Mouse (Mus musculus) limb, embryonic 11.5 days (tissue): ENCODE data around the gene Serpina9. TPM values are rescaled to one million over a fixed set of nuclear protein-coding genes. Genes with fewer than 3 reads are reported as not detected.

Experiments
- ATAC-seq: fragments of 200-750 bp; cut with Nextera tagmentation; 2 replicates; pipeline ENCODE4 v1.8.0; 2017; ENCODE audit warnings: low read depth; ENCODE audit not compliant: insufficient number of reproducible peaks, low FRiP score, low TSS enrichment
- DNase-seq: peaks from one replicate; pipeline ENCODE4 v3.0.0-alpha.2; 2015; ENCODE audit warnings: low spot score
- H3K27ac ChIP-seq: fragments of 300-500 bp; sonication (generic); replicated peaks from 2 replicates; pipeline ENCODE4 v1.5.1; 2014; ENCODE audit warnings: low read depth, mild to moderate bottlenecking, low read length
- H3K27me3 ChIP-seq: fragments of 300-500 bp; sonication (generic); 2 replicates; pipeline ENCODE4 v1.6.1; 2014; ENCODE audit warnings: mild to moderate bottlenecking, low read length, mixed read lengths; ENCODE audit not compliant: control insufficient read depth, insufficient read depth
- H3K36me3 ChIP-seq: fragments of 300-500 bp; sonication (generic); 2 replicates; pipeline ENCODE4 v1.6.1; 2014; ENCODE audit warnings: mild to moderate bottlenecking, low read length, moderate library complexity, mixed read lengths; ENCODE audit not compliant: control insufficient read depth, insufficient read depth
- H3K4me1 ChIP-seq: fragments of 300-500 bp; sonication (generic); 2 replicates; pipeline ENCODE4 v1.6.1; 2014; ENCODE audit warnings: low read length, mixed read lengths; ENCODE audit not compliant: control insufficient read depth, insufficient read depth
- H3K4me2 ChIP-seq: fragments of 300-500 bp; sonication (generic); 2 replicates; pipeline ENCODE4 v1.6.1; 2014; ENCODE audit warnings: low read depth, mild to moderate bottlenecking, moderate library complexity; ENCODE audit not compliant: severe bottlenecking
- H3K4me3 ChIP-seq: fragments of 300-500 bp; sonication (generic); 2 replicates; pipeline ENCODE4 v1.5.1; 2014; ENCODE audit warnings: low read depth, low read length
- H3K9ac ChIP-seq: fragments of 300-500 bp; sonication (generic); 2 replicates; pipeline ENCODE4 v1.6.1; 2014; ENCODE audit warnings: mild to moderate bottlenecking, low read length
- H3K9me3 ChIP-seq: fragments of 300-500 bp; sonication (generic); 2 replicates; pipeline ENCODE4 v1.6.1; 2016; ENCODE audit warnings: low read length; ENCODE audit not compliant: control insufficient read depth
- WGBS: fragments of 180-500 bp; shearing (Covaris S2); extraction: QIAGEN DNeasy Blood & Tissue Kit; methylation state at CpG from one replicate; pipeline ENCODE4 v1.1.7; 2014; 5-methylcytosine and 5-hydroxymethylcytosine counted together
- polyA plus RNA-seq: library from polyadenylated mRNA; unstranded; fragments of >200 nt; fragmentation: Nextera tagmentation; extraction: Ambion mirVana; gene quantifications from 2 replicates; pipeline ENCODE4 v1.2.1, GENCODE M21; 2014

Serpina9 gene
- polyA plus RNA-seq, 1 experiment from 2014 or later = not detected

DNA sequence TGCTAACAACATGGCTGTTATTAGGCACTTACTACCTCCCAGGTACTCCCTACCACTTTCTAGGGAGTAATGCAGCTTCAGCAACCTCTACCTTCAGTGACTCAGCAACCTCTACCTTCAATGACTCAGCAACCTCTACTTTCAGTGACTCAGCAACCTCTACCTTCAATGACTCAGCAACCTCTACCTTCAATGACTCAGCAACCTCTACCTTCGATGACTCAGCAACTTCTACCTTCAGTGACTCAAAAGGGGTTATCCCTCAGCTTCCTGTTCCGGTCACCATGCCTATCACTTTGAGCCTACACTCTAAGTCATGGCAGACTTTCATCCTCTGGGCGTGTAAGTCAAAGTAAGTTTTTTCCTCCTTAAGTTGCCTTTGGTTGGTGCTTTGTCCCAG is 13.0 kb downstream of the Serpina9 start:
- 90% methylated on average over 3 of the region's 3 CpGs for WGBS

GRCm38 (mm10) chr12:103999611-104000010 is 13.9 kb downstream of the Serpina9 start:
- Histone ChIP-seq H3K27me3 (no peaks in the 10 kb centered on the region), H3K36me3 (no peaks in the 10 kb centered on the region), H3K4me3 (no peak overlapping the region), H3K27ac (no peak overlapping the region), H3K9ac (no peak overlapping the region), H3K4me1 (no peaks in the 10 kb centered on the region), H3K4me2 (no peak overlapping the region), H3K9me3 (no peaks in the 10 kb centered on the region)
- no peak for ATAC-seq
- DNase-seq = no peak
- 89% methylated on average over 8 of the region's 8 CpGs for WGBS

More for the DNA sequence above, 13.0 kb downstream of the Serpina9 start:
- no peak overlapping the region for H3K4me3 ChIP-seq
- H3K9ac ChIP-seq = no peak overlapping the region
- ATAC-seq (no peak), DNase-seq (no peak)
- H3K36me3 ChIP-seq = no peaks in the 10 kb centered on the region
- H3K9me3 ChIP-seq = no peaks in the 10 kb centered on the region
- no peaks in the 10 kb centered on the region for H3K27me3 ChIP-seq
- no peak overlapping the region for H3K27ac ChIP-seq
- H3K4me2 ChIP-seq = no peak overlapping the region
- H3K4me1 ChIP-seq = no peaks in the 10 kb centered on the region

DNA sequence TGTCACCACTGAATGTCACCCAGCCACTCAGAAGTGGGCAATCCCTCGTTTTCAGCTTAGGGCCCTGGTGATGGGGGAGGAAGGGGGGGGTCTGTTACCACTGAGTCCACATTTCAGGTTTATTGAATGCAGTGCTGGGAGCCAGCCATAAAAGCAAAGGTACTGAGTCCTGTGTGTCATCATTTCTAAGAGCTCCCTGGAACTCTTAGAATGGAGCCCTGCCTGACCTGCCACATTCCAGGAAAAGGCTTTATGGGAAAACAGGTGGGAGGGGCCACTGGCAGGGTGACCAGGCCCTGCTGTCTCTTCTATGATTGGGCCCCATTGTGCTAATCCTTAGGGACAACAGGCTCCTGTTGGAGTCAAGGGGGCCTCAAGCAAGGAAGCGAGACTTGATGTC is 17.0 kb downstream of the Serpina9 start:
- no peak overlapping the region for H3K4me3 ChIP-seq
- H3K4me1 ChIP-seq = no peaks in the 10 kb centered on the region
- DNase-seq (no peak), ATAC-seq (no peak)
- no peak overlapping the region for H3K4me2 ChIP-seq
- H3K36me3 ChIP-seq = no peaks in the 10 kb centered on the region
- WGBS = 62% methylated on average over 2 of the region's 2 CpGs
- H3K9ac ChIP-seq = no peak overlapping the region
- H3K27ac ChIP-seq = no peak overlapping the region
- no peaks in the 10 kb centered on the region for H3K9me3 ChIP-seq
- H3K27me3 ChIP-seq = no peaks in the 10 kb centered on the region

- Histone ChIP-seq H3K4me3 (no peak overlapping the region), H3K36me3 (no peaks in the 10 kb centered on the region), H3K9me3 (no peaks in the 10 kb centered on the region), H3K27ac (no peak overlapping the region), H3K4me2 (no peak overlapping the region), H3K9ac (no peak overlapping the region), H3K27me3 (no peaks in the 10 kb centered on the region), H3K4me1 (no peaks in the 10 kb centered on the region)
- WGBS = 34% methylated on average over 5 of the region's 5 CpGs
- DNase-seq (peak; percentile 78), ATAC-seq (no peak; the same call in 1 of the 2 replicates)
Observed at GRCm38 (mm10) chr12:103995292-103996072, 18.1 kb downstream of the Serpina9 start.

DNA sequence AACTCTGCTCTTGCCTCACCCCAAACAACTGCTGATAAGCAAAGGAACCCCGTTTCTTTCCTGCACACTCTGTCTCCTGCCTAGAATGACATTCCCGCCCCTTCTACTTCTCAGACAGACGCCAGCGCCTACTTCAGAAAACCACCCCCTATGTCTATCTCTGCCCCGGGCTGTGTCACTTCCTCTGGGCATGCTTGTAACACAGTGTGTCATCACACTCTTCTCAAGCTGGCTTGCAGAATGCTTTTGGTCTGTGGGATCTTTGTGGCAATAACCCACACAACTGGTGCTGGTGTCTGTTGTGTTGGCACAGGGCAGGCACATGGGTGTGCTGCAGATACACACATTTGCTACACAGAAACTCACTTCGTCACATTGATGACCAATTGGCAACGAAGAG is 20.6 kb downstream of the Serpina9 start:
- H3K36me3 ChIP-seq = no peaks in the 10 kb centered on the region
- 81% methylated on average over 7 of the region's 7 CpGs for WGBS
- no peaks in the 10 kb centered on the region for H3K9me3 ChIP-seq
- H3K4me3 ChIP-seq = no peak overlapping the region
- H3K27ac ChIP-seq = no peak overlapping the region
- ATAC-seq (no peak), DNase-seq (no peak)
- H3K4me2 ChIP-seq = no peak overlapping the region
- no peaks in the 10 kb centered on the region for H3K4me1 ChIP-seq
- H3K27me3 ChIP-seq = no peaks in the 10 kb centered on the region
- H3K9ac ChIP-seq = no peak overlapping the region

DNA sequence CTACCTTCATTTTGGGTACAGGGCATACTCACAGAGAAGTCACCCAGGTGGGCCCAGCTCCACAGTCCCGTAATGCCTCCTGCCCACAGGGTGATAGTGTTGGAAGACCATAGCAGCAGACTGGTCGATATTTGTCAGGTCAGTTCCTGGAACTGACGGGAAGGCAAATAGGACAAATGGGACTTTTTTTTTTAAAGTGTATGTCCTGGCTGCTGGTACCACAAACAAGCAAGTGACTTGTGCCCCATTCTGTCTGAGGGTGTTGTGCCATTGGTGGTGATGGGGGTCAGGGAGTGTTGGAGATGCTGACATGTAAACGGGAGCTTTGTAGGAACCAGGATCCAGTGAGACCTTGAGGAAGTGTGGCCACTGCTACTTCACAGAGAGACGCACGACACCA is 23.7 kb downstream of the Serpina9 start, which contains the start of gene Serpina11:
TSS of gene Serpina11 (minus strand) at position 101 of the 400 bp plus-strand sequence.
- ATAC-seq = no peak
- Histone ChIP-seq H3K4me2 (no peak within 1 kb of the TSS), H3K9me3 (no peaks in the 10 kb centered on the region), H3K27ac (no peak within 1 kb of the TSS), H3K36me3 (no peaks in the 10 kb centered on the region), H3K4me1 (no peaks in the 10 kb centered on the region), H3K27me3 (no peaks in the 10 kb centered on the region), H3K9ac (no peak within 1 kb of the TSS), H3K4me3 (no peak within 1 kb of the TSS)
- DNase-seq = no peak
- WGBS = 92% methylated on average over 6 of the region's 6 CpGs

DNA sequence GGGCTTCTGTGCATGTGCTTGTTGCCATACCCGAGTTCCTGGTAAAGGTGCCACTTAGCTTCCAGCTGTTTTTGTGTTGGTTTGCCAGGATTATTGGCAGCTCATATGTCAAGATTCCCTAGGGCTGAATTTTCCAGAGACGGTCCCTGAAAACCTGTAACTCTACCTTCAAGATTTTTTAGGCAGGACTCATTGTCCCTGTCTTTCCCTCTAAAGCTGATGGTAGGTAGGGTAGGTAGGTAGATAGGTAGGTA is 24.1 kb downstream of the Serpina9 start:
- ATAC-seq = no peak
- 74% methylated on average over 2 of the region's 2 CpGs for WGBS

GRCm38 (mm10) chr12:103988754-103989513 is 24.6 kb downstream of the Serpina9 start:
- Histone ChIP-seq H3K36me3 (no peaks in the 10 kb centered on the region), H3K27me3 (no peaks in the 10 kb centered on the region), H3K9me3 (no peaks in the 10 kb centered on the region), H3K4me1 (no peaks in the 10 kb centered on the region), H3K4me2 (no peak overlapping the region), H3K4me3 (no peak overlapping the region), H3K27ac (no peak overlapping the region), H3K9ac (no peak overlapping the region)
- ATAC-seq (no peak), DNase-seq (no peak)
- WGBS = 60% methylated on average over 14 of the region's 14 CpGs

More for the DNA sequence above, 24.1 kb downstream of the Serpina9 start:
- no peak overlapping the region for H3K4me3 ChIP-seq
- H3K27me3 ChIP-seq = no peaks in the 10 kb centered on the region
- no peak overlapping the region for H3K9ac ChIP-seq
- DNase-seq = no peak
- H3K36me3 ChIP-seq = no peaks in the 10 kb centered on the region
- no peaks in the 10 kb centered on the region for H3K4me1 ChIP-seq
- H3K27ac ChIP-seq = no peak overlapping the region
- H3K4me2 ChIP-seq = no peak overlapping the region
- H3K9me3 ChIP-seq = no peaks in the 10 kb centered on the region
